Mouse (Mus musculus): Measurements from ENCODE around the gene Idnk. TPM values are rescaled to one million over a fixed set of nuclear protein-coding genes. Genes with fewer than 3 reads are reported as not detected.

Gene Idnk
- polyA plus RNA-seq, 1 experiment from 2014 or later: 35.8 TPM

DNA sequence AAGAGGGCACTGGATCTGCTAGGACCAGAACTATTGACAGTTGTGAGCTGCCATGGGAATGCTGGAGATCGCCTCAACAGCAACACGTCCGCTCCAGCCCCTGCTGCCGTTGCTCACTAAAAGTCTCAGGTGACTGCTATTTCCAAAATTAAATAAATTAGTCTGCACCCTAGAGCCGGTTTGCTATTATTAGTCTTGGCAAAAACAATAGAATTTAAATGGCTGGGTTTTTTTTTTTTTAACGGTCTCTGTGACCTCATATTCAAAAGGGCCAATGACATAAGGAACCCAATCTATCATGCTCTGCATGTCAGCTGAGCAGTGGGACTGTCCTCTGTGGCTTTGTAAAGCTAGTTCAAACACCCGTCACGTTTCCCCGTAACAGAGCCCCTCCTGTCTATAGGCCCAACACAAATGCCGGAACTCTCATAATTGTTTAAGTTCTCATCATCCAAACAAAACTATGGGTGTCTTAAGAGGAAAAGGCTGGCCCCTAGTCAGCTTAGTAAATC is 34.6 kb upstream of the Idnk start:
- H3K27ac ChIP-seq (ENCODE audit: low read length): no peak overlapping the region
- H3K9me3 ChIP-seq (replicated peaks; ENCODE audit: control insufficient read depth, low read length): no peaks in the 10 kb centered on the region
- no peak overlapping the region for H3K9ac ChIP-seq (ENCODE audit: low read length)
- H3K4me2 ChIP-seq (ENCODE audit: low read depth, low read length): no peak overlapping the region; the same call in 1 of the 2 replicates
- no peaks in the 10 kb centered on the region for H3K36me3 ChIP-seq (ENCODE audit: control insufficient read depth, insufficient read depth)
- WGBS: 55% methylated on average over 10 of the region's 10 CpGs
- H3K27me3 ChIP-seq (ENCODE audit: control insufficient read depth, insufficient read depth, low read length): no peaks in the 10 kb centered on the region
- H3K4me3 ChIP-seq (ENCODE audit: low read length): no peak overlapping the region
- ATAC-seq (replicated peaks; ENCODE audit: extremely low read depth, insufficient read depth, low FRiP score): no peak
- H3K4me1 ChIP-seq (ENCODE audit: control insufficient read depth, insufficient read depth, low read length): peaks cover 23% of the 10 kb centered on the region

- H3K27ac ChIP-seq (ENCODE audit: low read length): 0 out of 2 replicates have a peak overlapping the region, but pooled peaks have one; percentile 15
- H3K4me3 ChIP-seq (ENCODE audit: low read length): no peak overlapping the region
- H3K9ac ChIP-seq (ENCODE audit: low read length): no peak overlapping the region
- H3K36me3 ChIP-seq (ENCODE audit: control insufficient read depth, insufficient read depth): no peaks in the 10 kb centered on the region
- no peak overlapping the region for H3K4me2 ChIP-seq (ENCODE audit: low read depth, low read length)
- peaks cover 23% of the 10 kb centered on the region for H3K4me1 ChIP-seq (ENCODE audit: control insufficient read depth, insufficient read depth, low read length)
- WGBS: 67% methylated on average over 8 of the region's 8 CpGs
- no peaks in the 10 kb centered on the region for H3K9me3 ChIP-seq (replicated peaks; ENCODE audit: control insufficient read depth, low read length)
- no peak for ATAC-seq (replicated peaks; ENCODE audit: extremely low read depth, insufficient read depth, low FRiP score)
- no peaks in the 10 kb centered on the region for H3K27me3 ChIP-seq (ENCODE audit: control insufficient read depth, insufficient read depth, low read length)
Measured at GRCm38 (mm10) chr13:58123381-58123780, 34.1 kb upstream of the Idnk start.

GRCm38 (mm10) chr13:58124278-58124677 is 33.2 kb upstream of the Idnk start:
- no peaks in the 10 kb centered on the region for H3K9me3 ChIP-seq (replicated peaks; ENCODE audit: control insufficient read depth, low read length)
- WGBS: 85% methylated on average over 3 of the region's 3 CpGs
- H3K4me1 ChIP-seq (ENCODE audit: control insufficient read depth, insufficient read depth, low read length): peaks cover 23% of the 10 kb centered on the region
- H3K36me3 ChIP-seq (ENCODE audit: control insufficient read depth, insufficient read depth): no peaks in the 10 kb centered on the region
- H3K4me2 ChIP-seq (ENCODE audit: low read depth, low read length): no peak overlapping the region
- no peak overlapping the region for H3K9ac ChIP-seq (ENCODE audit: low read length)
- no peak overlapping the region for H3K27ac ChIP-seq (ENCODE audit: low read length)
- ATAC-seq (replicated peaks; ENCODE audit: extremely low read depth, insufficient read depth, low FRiP score): no peak
- H3K4me3 ChIP-seq (ENCODE audit: low read length): no peak overlapping the region
- no peaks in the 10 kb centered on the region for H3K27me3 ChIP-seq (ENCODE audit: control insufficient read depth, insufficient read depth, low read length)

DNA sequence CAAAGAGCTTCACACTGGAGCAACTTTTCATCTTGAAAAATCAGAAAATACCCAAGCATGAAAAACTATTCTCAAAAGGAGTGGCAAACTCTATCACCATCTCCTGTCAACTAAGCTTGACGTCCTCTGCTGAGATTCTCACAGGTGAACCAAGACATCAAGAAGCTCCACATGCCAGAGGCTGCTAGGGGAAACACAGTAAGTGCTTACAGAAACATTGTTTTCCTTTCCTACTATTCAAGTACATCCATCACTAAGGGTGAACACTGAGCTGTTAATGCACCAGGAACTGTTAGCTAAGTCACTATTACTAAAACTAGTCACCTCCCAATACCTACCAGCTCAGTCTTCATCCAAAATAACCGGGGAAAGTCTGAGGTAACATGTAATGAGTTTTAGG is 32.5 kb upstream of the Idnk start:
- Histone ChIP-seq H3K27ac (ENCODE audit: low read length) (no peak overlapping the region), H3K27me3 (ENCODE audit: control insufficient read depth, insufficient read depth, low read length) (no peaks in the 10 kb centered on the region), H3K4me1 (ENCODE audit: control insufficient read depth, insufficient read depth, low read length) (peaks cover 29% of the 10 kb centered on the region), H3K9ac (ENCODE audit: low read length) (no peak overlapping the region), H3K4me3 (ENCODE audit: low read length) (no peak overlapping the region), H3K4me2 (ENCODE audit: low read depth, low read length) (no peak overlapping the region), H3K36me3 (ENCODE audit: control insufficient read depth, insufficient read depth) (no peaks in the 10 kb centered on the region), H3K9me3 (replicated peaks; ENCODE audit: control insufficient read depth, low read length) (no peaks in the 10 kb centered on the region)
- no peak for ATAC-seq (replicated peaks; ENCODE audit: extremely low read depth, insufficient read depth, low FRiP score)
- 45% methylated on average over 2 of the region's 2 CpGs for WGBS

DNA sequence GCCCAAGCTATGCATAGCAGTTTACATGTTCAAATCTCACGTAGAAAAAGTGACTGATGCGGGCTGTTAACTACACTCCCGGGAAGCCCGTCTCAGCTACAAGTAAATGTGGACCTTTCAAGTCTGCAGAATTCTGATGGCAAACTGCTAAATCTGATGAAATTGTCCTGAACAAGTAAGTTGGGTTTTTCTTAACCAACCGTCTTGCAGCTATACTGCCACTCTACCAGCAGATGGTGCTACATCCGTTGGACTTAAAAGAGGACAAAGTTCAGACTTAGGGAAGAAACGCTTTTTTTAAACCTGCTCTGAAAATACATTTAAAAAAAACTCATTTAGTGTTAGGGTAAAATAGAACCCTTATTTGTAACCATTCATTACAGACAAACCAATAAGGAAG is 31.3 kb upstream of the Idnk start:
- Histone ChIP-seq H3K9me3 (replicated peaks; ENCODE audit: control insufficient read depth, low read length) (no peaks in the 10 kb centered on the region), H3K9ac (ENCODE audit: low read length) (peak overlapping the region; percentile 56), H3K4me2 (ENCODE audit: low read depth, low read length) (peak overlapping the region; percentile 80), H3K27ac (ENCODE audit: low read length) (no peak overlapping the region), H3K27me3 (ENCODE audit: control insufficient read depth, insufficient read depth, low read length) (no peaks in the 10 kb centered on the region), H3K4me1 (ENCODE audit: control insufficient read depth, insufficient read depth, low read length) (peaks cover 31% of the 10 kb centered on the region), H3K36me3 (ENCODE audit: control insufficient read depth, insufficient read depth) (no peaks in the 10 kb centered on the region), H3K4me3 (ENCODE audit: low read length) (peak overlapping the region; percentile 38)
- no peak for ATAC-seq (replicated peaks; ENCODE audit: extremely low read depth, insufficient read depth, low FRiP score)
- WGBS: 31% methylated on average over 7 of the region's 7 CpGs

GRCm38 (mm10) chr13:58126862-58127765 is 30.3 kb upstream of the Idnk start:
- H3K4me3 ChIP-seq (ENCODE audit: low read length): peak overlapping the region; percentile 83
- no peaks in the 10 kb centered on the region for H3K9me3 ChIP-seq (replicated peaks; ENCODE audit: control insufficient read depth, low read length)
- peak overlapping the region; percentile 99 for H3K27ac ChIP-seq (ENCODE audit: low read length)
- peaks cover 31% of the 10 kb centered on the region for H3K4me1 ChIP-seq (ENCODE audit: control insufficient read depth, insufficient read depth, low read length)
- H3K27me3 ChIP-seq (ENCODE audit: control insufficient read depth, insufficient read depth, low read length): no peaks in the 10 kb centered on the region
- H3K9ac ChIP-seq (ENCODE audit: low read length): peak overlapping the region; percentile 97
- no peaks in the 10 kb centered on the region for H3K36me3 ChIP-seq (ENCODE audit: control insufficient read depth, insufficient read depth)
- WGBS: under 1% methylated on average over 58 of the region's 92 CpGs
- H3K4me2 ChIP-seq (ENCODE audit: low read depth, low read length): peak overlapping the region; percentile 80
- no peak for ATAC-seq (replicated peaks; ENCODE audit: extremely low read depth, insufficient read depth, low FRiP score)

DNA sequence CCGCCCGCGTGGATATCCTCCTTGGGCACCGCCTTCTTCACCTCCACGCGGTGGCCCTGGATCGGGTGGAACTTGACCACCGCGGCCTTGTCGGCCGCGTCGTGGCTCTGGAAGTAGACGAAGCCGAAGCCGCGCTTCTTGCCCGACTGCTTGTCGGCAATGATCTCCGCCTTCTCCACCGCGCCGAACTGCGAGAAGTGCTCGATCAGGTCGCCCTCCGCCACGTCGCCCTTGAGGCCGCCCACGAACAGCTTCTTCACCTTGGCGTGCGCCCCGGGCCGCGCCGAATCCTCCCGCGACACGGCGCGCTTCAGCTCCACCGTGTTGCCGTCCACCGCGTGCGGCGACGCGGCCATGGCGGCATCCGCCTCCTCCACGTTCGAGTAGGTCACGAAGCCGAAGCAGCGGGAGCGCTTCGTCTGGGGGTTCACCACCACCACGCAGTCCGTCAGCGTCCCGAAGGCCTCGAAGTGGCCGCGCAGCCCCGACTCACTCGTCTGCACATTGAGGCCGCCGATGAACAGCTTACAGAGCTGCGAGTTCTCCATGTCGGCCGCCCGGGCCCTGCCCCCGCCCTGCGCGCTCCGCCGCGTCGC is 29.6 kb upstream of the Idnk start:
- peak overlapping the region; percentile 97 for H3K9ac ChIP-seq (ENCODE audit: low read length)
- H3K4me1 ChIP-seq (ENCODE audit: control insufficient read depth, insufficient read depth, low read length): peaks cover 26% of the 10 kb centered on the region
- H3K36me3 ChIP-seq (ENCODE audit: control insufficient read depth, insufficient read depth): no peaks in the 10 kb centered on the region
- no peaks in the 10 kb centered on the region for H3K9me3 ChIP-seq (replicated peaks; ENCODE audit: control insufficient read depth, low read length)
- H3K27ac ChIP-seq (ENCODE audit: low read length): peak overlapping the region; percentile 99
- peak; percentile 30 for ATAC-seq (replicated peaks; ENCODE audit: extremely low read depth, insufficient read depth, low FRiP score)
- no peaks in the 10 kb centered on the region for H3K27me3 ChIP-seq (ENCODE audit: control insufficient read depth, insufficient read depth, low read length)
- peak overlapping the region; percentile 83 for H3K4me3 ChIP-seq (ENCODE audit: low read length)
- WGBS: under 1% methylated on average over 81 of the region's 81 CpGs
- peak overlapping the region; percentile 80 for H3K4me2 ChIP-seq (ENCODE audit: low read depth, low read length)

GRCm38 (mm10) chr13:58128396-58128767 is 29.1 kb upstream of the Idnk start, which contains the start of gene Hnrnpa0:
Gene Hnrnpa0 (minus strand): TSS chr13:58128556.
- H3K9me3 ChIP-seq (replicated peaks; ENCODE audit: control insufficient read depth, low read length): no peaks in the 10 kb centered on the region
- H3K27ac ChIP-seq (ENCODE audit: low read length): peak within 1 kb of the TSS; percentile 99
- H3K36me3 ChIP-seq (ENCODE audit: control insufficient read depth, insufficient read depth): no peaks in the 10 kb centered on the region
- ATAC-seq (replicated peaks; ENCODE audit: extremely low read depth, insufficient read depth, low FRiP score): peak; percentile 95
- H3K4me2 ChIP-seq (ENCODE audit: low read depth, low read length): peak within 1 kb of the TSS; percentile 80
- H3K4me3 ChIP-seq (ENCODE audit: low read length): peak within 1 kb of the TSS; percentile 83
- peaks cover 21% of the 10 kb centered on the region for H3K4me1 ChIP-seq (ENCODE audit: control insufficient read depth, insufficient read depth, low read length)
- H3K27me3 ChIP-seq (ENCODE audit: control insufficient read depth, insufficient read depth, low read length): no peaks in the 10 kb centered on the region
- H3K9ac ChIP-seq (ENCODE audit: low read length): peak within 1 kb of the TSS; percentile 97
- under 1% methylated on average over 18 of the region's 62 CpGs for WGBS

All from heart, embryonic 16.5 days (tissue).